Mouse (Mus musculus) liver, postnatal 0 days (tissue): ENCODE measurements around the gene Glrx. TPM values are rescaled to one million over a fixed set of nuclear protein-coding genes. Genes with fewer than 3 reads are reported as not detected.

Experiments used
- ATAC-seq: fragments of 200-750 bp; cut with Nextera tagmentation; 2 replicates; pipeline ENCODE4 v1.8.0; 2017; ENCODE audit warnings: mild to moderate bottlenecking, moderate library complexity
- DNase-seq: peaks from one replicate; pipeline ENCODE4 v3.0.0-alpha.2; 2016
- H3K27ac ChIP-seq: fragments of 300-500 bp; sonication (generic); 2 replicates; pipeline ENCODE4 v1.5.1; 2014; ENCODE audit warnings: antibody characterized with exemption, moderate library complexity, mild to moderate bottlenecking, low read depth
- H3K27me3 ChIP-seq: fragments of 300-500 bp; sonication (generic); 2 replicates; pipeline ENCODE4 v1.6.1; 2014; ENCODE audit warnings: low read length, control low read depth, mixed read lengths; ENCODE audit not compliant: insufficient read depth
- H3K36me3 ChIP-seq: fragments of 300-500 bp; sonication (generic); replicated peaks from 2 replicates; pipeline ENCODE4 v1.6.1; 2014; ENCODE audit warnings: mild to moderate bottlenecking, control low read depth, low read length, moderate library complexity, mixed read lengths; ENCODE audit not compliant: insufficient read depth
- H3K4me1 ChIP-seq: fragments of 300-500 bp; sonication (generic); 2 replicates; pipeline ENCODE4 v1.6.1; 2014; ENCODE audit warnings: antibody characterized with exemption, mild to moderate bottlenecking, control low read depth; ENCODE audit not compliant: insufficient read depth
- H3K4me2 ChIP-seq: fragments of 300-500 bp; sonication (generic); 2 replicates; pipeline ENCODE4 v1.6.1; 2014; ENCODE audit warnings: low read depth, mild to moderate bottlenecking, low read length, moderate library complexity, mixed read lengths
- H3K4me3 ChIP-seq: fragments of 300-500 bp; sonication (generic); 2 replicates; pipeline ENCODE4 v1.5.1; 2014; ENCODE audit warnings: low read depth, low read length
- H3K9ac ChIP-seq: fragments of 300-500 bp; sonication (generic); replicated peaks from 2 replicates; pipeline ENCODE4 v1.6.1; 2014; ENCODE audit warnings: mild to moderate bottlenecking, moderate library complexity
- H3K9me3 ChIP-seq: fragments of 300-500 bp; sonication (generic); 2 replicates; pipeline ENCODE4 v1.6.1; 2016; ENCODE audit warnings: mild to moderate bottlenecking, control low read depth, low read length, mixed read lengths
- CTCF ChIP-seq: sonication (generic); IDR thresholded peaks from 2 replicates; pipeline ENCODE4 v1.5.1; 2016; ENCODE audit warnings: antibody characterized with exemption, low read depth
- EP300 ChIP-seq: IDR thresholded peaks from 2 replicates; pipeline ENCODE4 v1.6.1; 2016; ENCODE audit warnings: antibody characterized with exemption, low read depth, mild to moderate bottlenecking
- WGBS: fragments of 180-500 bp; shearing (Covaris S2); extraction: QIAGEN DNeasy Blood & Tissue Kit; methylation state at CpG from one replicate; pipeline ENCODE4 v1.1.7; 2014; ENCODE audit not compliant: insufficient replicate concordance; 5-methylcytosine and 5-hydroxymethylcytosine counted together
- polyA plus RNA-seq: library from polyadenylated mRNA; unstranded; fragments of >200 nt; fragmentation: Nextera tagmentation; extraction: Ambion mirVana; gene quantifications from 2 replicates; pipeline ENCODE4 v1.2.1, GENCODE M21; 2015

Glrx gene
- polyA plus RNA-seq, 1 experiment from 2014 or later, result 116 TPM

DNA sequence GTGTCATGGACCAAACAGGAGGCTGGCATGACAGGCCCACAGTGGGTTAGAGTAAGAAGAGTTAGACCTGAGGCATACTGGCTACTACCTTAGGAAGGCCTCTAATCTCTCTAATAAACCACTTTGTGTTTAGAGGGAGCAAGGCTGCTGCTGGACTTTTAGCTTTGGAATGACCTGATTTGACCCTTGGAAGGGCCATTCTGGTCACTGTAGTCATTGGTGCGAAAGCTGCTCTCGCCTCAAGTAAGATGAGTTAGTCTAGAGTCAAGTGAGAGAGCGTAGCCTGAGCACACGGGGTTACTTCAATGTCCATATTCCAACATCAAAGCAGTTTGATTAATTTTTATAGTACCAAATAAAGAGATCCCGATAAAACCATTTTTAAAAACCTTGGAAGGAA is 3.7 kb downstream of the Glrx start:
- Histone ChIP-seq H3K27ac (no peak overlapping the region; the same call in 1 of the 2 replicates), H3K4me3 (no peak overlapping the region), H3K4me2 (peak overlapping the region; percentile 73), H3K27me3 (no peaks in the 10 kb centered on the region), H3K36me3 (peaks cover 8% of the 10 kb centered on the region; the same call in 1 of the 2 replicates), H3K4me1 (peaks cover 40% of the 10 kb centered on the region), H3K9me3 (no peaks in the 10 kb centered on the region), H3K9ac (no peak overlapping the region)
- DNase-seq, result no peak
- no peak for ATAC-seq
- WGBS, result 89% methylated on average over 5 of the region's 5 CpGs
- TF ChIP-seq CTCF (no peak), EP300 (no peak)

DNA sequence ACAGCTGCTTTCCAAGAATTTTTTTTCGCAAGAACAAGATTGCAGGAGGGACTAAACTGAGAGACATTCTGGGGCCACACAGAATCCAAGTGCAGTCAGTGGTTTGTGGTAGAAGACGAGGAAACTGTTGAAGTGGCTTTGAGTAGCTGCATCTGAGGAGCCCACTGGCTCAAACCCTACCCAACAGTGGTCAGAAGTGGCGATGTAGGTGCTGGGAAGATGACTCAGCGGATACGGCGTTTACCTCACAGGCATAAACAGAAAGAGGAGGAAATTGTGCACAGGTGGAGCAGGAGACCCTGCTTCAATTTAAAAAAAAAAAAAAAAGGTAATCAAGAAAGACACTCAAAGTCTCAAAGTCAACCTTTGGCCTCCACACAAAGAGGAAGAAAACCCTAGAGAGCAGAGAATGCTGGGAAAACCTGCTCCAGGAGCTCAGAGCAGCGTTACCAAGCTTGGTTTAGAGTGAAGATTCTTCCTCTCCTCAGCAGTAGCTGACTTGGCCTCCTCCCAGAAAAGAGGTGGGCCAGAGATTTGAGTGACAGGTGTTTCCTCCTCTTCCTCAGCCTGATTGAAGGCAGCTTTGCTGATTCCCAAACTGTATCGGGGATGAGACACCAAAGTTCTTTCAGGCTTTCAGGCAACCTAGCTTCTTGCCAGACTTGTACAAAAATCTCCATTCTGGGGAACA is 4.5 kb downstream of the Glrx start:
- Histone ChIP-seq H3K27me3 (no peaks in the 10 kb centered on the region), H3K27ac (peak overlapping the region; percentile 13), H3K4me2 (peak overlapping the region; percentile 73), H3K9me3 (no peaks in the 10 kb centered on the region), H3K4me3 (no peak overlapping the region), H3K4me1 (peaks cover 33% of the 10 kb centered on the region), H3K9ac (no peak overlapping the region), H3K36me3 (peaks cover 8% of the 10 kb centered on the region; the same call in 1 of the 2 replicates)
- TF ChIP-seq CTCF (no peak), EP300 (no peak)
- ATAC-seq (no peak), DNase-seq (no peak)
- WGBS, result 48% methylated on average over 8 of the region's 8 CpGs

DNA sequence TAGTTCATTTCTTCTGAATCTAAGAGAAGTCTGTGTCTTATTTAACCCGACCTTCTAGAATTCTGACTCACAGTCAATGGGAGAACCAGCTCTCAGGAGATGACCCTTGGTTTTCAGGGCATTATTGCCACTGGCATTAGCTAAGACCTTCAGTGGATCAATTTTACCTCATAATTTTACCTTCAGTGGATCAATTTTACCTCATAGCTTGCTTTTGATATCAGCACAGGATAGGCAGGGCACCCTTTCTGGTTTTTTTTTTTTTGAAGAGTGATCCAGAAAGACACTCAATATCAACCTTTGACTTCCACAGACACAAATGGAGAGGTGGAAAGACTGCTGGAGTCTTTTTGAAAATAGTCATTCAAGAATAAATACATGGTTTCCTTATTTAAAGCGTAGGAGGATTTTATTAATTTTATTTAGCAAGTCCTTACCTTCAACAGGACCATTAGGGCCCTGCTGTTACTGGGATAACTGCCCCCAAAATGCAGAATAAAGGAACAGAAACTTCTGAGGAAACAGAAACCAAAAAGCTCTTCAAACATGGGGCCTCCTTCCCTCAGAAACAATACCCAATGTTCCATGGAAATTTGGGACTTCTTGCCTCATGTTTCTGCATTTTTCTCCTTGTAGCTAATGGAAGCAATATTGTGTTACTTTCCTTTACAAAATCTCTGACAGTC is 5.3 kb downstream of the Glrx start:
- Histone ChIP-seq H3K4me1 (peaks cover 29% of the 10 kb centered on the region), H3K9me3 (no peaks in the 10 kb centered on the region), H3K36me3 (peaks cover 8% of the 10 kb centered on the region; the same call in 1 of the 2 replicates), H3K27me3 (no peaks in the 10 kb centered on the region), H3K27ac (peak overlapping the region; percentile 13), H3K9ac (no peak overlapping the region), H3K4me3 (no peak overlapping the region), H3K4me2 (peak overlapping the region; percentile 73)
- DNase-seq (no peak), ATAC-seq (no peak)
- TF ChIP-seq EP300, result no peak
- no peak for TF ChIP-seq CTCF
- 82% methylated on average over 2 of the region's 2 CpGs for WGBS

GRCm38 (mm10) chr13:75845519-75846166 is 6.0 kb downstream of the Glrx start:
- no peaks in the 10 kb centered on the region for H3K9me3 ChIP-seq
- DNase-seq (no peak), ATAC-seq (peak; percentile 14; the same call in 1 of the 2 replicates)
- H3K27me3 ChIP-seq, result no peaks in the 10 kb centered on the region
- H3K36me3 ChIP-seq, result peaks cover 10% of the 10 kb centered on the region; the same call in 1 of the 2 replicates
- no peak overlapping the region for H3K4me2 ChIP-seq
- 24% methylated on average over 4 of the region's 4 CpGs for WGBS
- peak overlapping the region; percentile 32; the same call in 1 of the 2 replicates for H3K27ac ChIP-seq
- peaks cover 26% of the 10 kb centered on the region for H3K4me1 ChIP-seq
- H3K9ac ChIP-seq, result no peak overlapping the region
- no peak overlapping the region for H3K4me3 ChIP-seq
- TF ChIP-seq EP300 (no peak), CTCF (no peak)

- Histone ChIP-seq H3K36me3 (peaks cover 13% of the 10 kb centered on the region; the same call in 1 of the 2 replicates), H3K27ac (no peak overlapping the region), H3K9ac (no peak overlapping the region), H3K4me3 (no peak overlapping the region), H3K4me2 (no peak overlapping the region), H3K4me1 (peaks cover 22% of the 10 kb centered on the region), H3K9me3 (no peaks in the 10 kb centered on the region), H3K27me3 (no peaks in the 10 kb centered on the region)
- ATAC-seq, result no peak
- no peak for DNase-seq
- no peak for TF ChIP-seq EP300
- TF ChIP-seq CTCF, result no peak
- 70% methylated on average over 6 of the region's 6 CpGs for WGBS
Measured at GRCm38 (mm10) chr13:75847027-75847426, 7.4 kb downstream of the Glrx start.

- DNase-seq, result no peak
- Histone ChIP-seq H3K9ac (no peak overlapping the region), H3K9me3 (no peaks in the 10 kb centered on the region), H3K4me2 (no peak overlapping the region), H3K4me1 (no peaks in the 10 kb centered on the region), H3K27me3 (no peaks in the 10 kb centered on the region), H3K36me3 (peaks cover 13% of the 10 kb centered on the region; the same call in 1 of the 2 replicates), H3K4me3 (no peak overlapping the region), H3K27ac (no peak overlapping the region)
- no peak for TF ChIP-seq EP300
- no peak for TF ChIP-seq CTCF
- ATAC-seq, result no peak
- WGBS, result 78% methylated on average over 4 of the region's 4 CpGs
Measured at GRCm38 (mm10) chr13:75852027-75852426, 12.4 kb downstream of the Glrx start.
